Mouse (Mus musculus): ENCODE results near the gene Gas6. TPM values are rescaled to one million over a fixed set of nuclear protein-coding genes. Genes with fewer than 3 reads are reported as not detected.

Gene Gas6
- total and polyA plus RNA-seq, 3 experiments: not detected

GRCm38 (mm10) chr8:13512016-13512415 lies 17.7 kb upstream of the Gas6 start:
- Histone ChIP-seq H3K9me3 (replicated peaks; ENCODE audit: insufficient read depth, low read length) (no peaks in the 10 kb centered on the region), H3K9ac (ENCODE audit: control insufficient read depth, low read depth, low read length, poor library complexity, severe bottlenecking) (no peak overlapping the region), H3K27ac (ENCODE audit: control insufficient read depth, low read depth, low read length) (no peak overlapping the region), H3K4me1 (ENCODE audit: control insufficient read depth in 1 of 2, insufficient read depth in 2 of 2, low read length in 2 of 2) (peaks cover 20 to 29% of the 10 kb centered on the region in 2 experiments), H3K79me2 (ENCODE audit: control insufficient read depth, insufficient read depth, low read length, poor library complexity) (no peaks in the 10 kb centered on the region), H3K27me3 (ENCODE audit: control insufficient read depth in 1 of 2, insufficient read depth in 2 of 2, low read length in 2 of 2) (no peaks in the 10 kb centered on the region), H3K36me3 (ENCODE audit: control insufficient read depth in 1 of 2, insufficient read depth in 2 of 2, low read length in 2 of 2) (peaks cover 0 to 22% of the 10 kb centered on the region in 2 experiments; a peak in 2 of 4 replicates), H3K4me3 (ENCODE audit: control insufficient read depth in 1 of 2, insufficient read depth in 1 of 2, low read depth in 2 of 2, low read length in 2 of 2) (no peak overlapping the region)
- no peak for DNase-seq (ENCODE audit: low read depth, low spot score)
- TF ChIP-seq CHD1 (IDR thresholded peaks at IDR 0.05; ENCODE audit: low read depth, low read length) (no peak), TCF12 (IDR thresholded peaks at IDR 0.05; ENCODE audit: low read depth, low read length) (no peak)

GRCm38 (mm10) chr8:13507284-13507937 lies 13.1 kb upstream of the Gas6 start:
- H3K4me3 ChIP-seq (ENCODE audit: control insufficient read depth in 1 of 2, insufficient read depth in 1 of 2, low read depth in 2 of 2, low read length in 2 of 2): no peak overlapping the region
- no peaks in the 10 kb centered on the region for H3K9me3 ChIP-seq (replicated peaks; ENCODE audit: insufficient read depth, low read length)
- H3K4me1 ChIP-seq (ENCODE audit: control insufficient read depth in 1 of 2, insufficient read depth in 2 of 2, low read length in 2 of 2): peaks cover 1 to 12% of the 10 kb centered on the region in 2 experiments
- no peak for DNase-seq (ENCODE audit: low read depth, low spot score)
- H3K27me3 ChIP-seq (ENCODE audit: control insufficient read depth in 1 of 2, insufficient read depth in 2 of 2, low read length in 2 of 2): no peaks in the 10 kb centered on the region
- H3K27ac ChIP-seq (ENCODE audit: control insufficient read depth, low read depth, low read length): no peak overlapping the region
- TF ChIP-seq TBP (IDR thresholded peaks at IDR 0.05; ENCODE audit: low read depth, low read length) (no peak), ETS1 (IDR thresholded peaks at IDR 0.05; ENCODE audit: low read depth, low read length) (no peak), ELF1 (IDR thresholded peaks at IDR 0.05; ENCODE audit: low read depth, low read length) (no peak), NRF1 (IDR thresholded peaks at IDR 0.05; ENCODE audit: insufficient read depth, low read depth, low read length, poor library complexity, severe bottlenecking) (no peak), ZKSCAN1 (IDR thresholded peaks at IDR 0.05; ENCODE audit: low read depth, low read length) (no peak), POLR2AphosphoS5 (IDR thresholded peaks at IDR 0.05; ENCODE audit: borderline replicate concordance, low read depth, low read length) (no peak), HCFC1 (IDR thresholded peaks at IDR 0.05; ENCODE audit: low read depth, low read length) (no peak), USF1 (IDR thresholded peaks at IDR 0.05; ENCODE audit: low read depth, low read length) (no peak), TCF12 (IDR thresholded peaks at IDR 0.05; ENCODE audit: low read depth, low read length) (no peak), TAL1 (IDR thresholded peaks at IDR 0.05; ENCODE audit: low read length) (no peak), CHD2 (IDR thresholded peaks at IDR 0.05; ENCODE audit: low read length) (no peak), USF2 (IDR thresholded peaks at IDR 0.05; ENCODE audit: borderline replicate concordance in 1 of 2, insufficient read depth in 1 of 2, low read depth in 1 of 2, low read length in 2 of 2) (no peak), GABPA (IDR thresholded peaks at IDR 0.05; ENCODE audit: low read depth, low read length) (no peak), SMC3 (IDR thresholded peaks at IDR 0.05; ENCODE audit: low read depth, low read length) (no peak), GATA1 (IDR thresholded peaks at IDR 0.05; ENCODE audit: low read depth, low read length) (no peak), JUND (IDR thresholded peaks at IDR 0.05; ENCODE audit: low read depth, low read length) (no peak), KAT2A (conservative IDR thresholded peaks at IDR 0.05; ENCODE audit: low read depth, low read length) (no peak), ZNF384 (IDR thresholded peaks at IDR 0.05; ENCODE audit: low read depth, low read length) (no peak), UBTF (IDR thresholded peaks at IDR 0.05; ENCODE audit: borderline replicate concordance, insufficient read depth, low read depth, low read length) (no peak)
- H3K9ac ChIP-seq (ENCODE audit: control insufficient read depth, low read depth, low read length, poor library complexity, severe bottlenecking): no peak overlapping the region
- no peaks in the 10 kb centered on the region for H3K79me2 ChIP-seq (ENCODE audit: control insufficient read depth, insufficient read depth, low read length, poor library complexity)
- H3K36me3 ChIP-seq (ENCODE audit: control insufficient read depth in 1 of 2, insufficient read depth in 2 of 2, low read length in 2 of 2): peaks cover 0 to 5% of the 10 kb centered on the region in 2 experiments; a peak in 2 of 4 replicates

Measured in MEL (cell line).